Mouse (Mus musculus) intestine, embryonic 16.5 days (tissue): Measurements from ENCODE around the gene Mpped1. TPM values are rescaled to one million over a fixed set of nuclear protein-coding genes. Genes with fewer than 3 reads are reported as not detected.

ENCODE experiments used
- ATAC-seq: fragments of 200-750 bp; cut with Nextera tagmentation; 2 replicates; pipeline ENCODE4 v1.8.0; 2017; ENCODE audit warnings: moderate TSS enrichment, moderate library complexity
- H3K27ac ChIP-seq: fragments of 300-500 bp; sonication (generic); 2 replicates; pipeline ENCODE4 v1.5.1; 2014; ENCODE audit warnings: mild to moderate bottlenecking, low read length
- H3K27me3 ChIP-seq: fragments of 300-500 bp; sonication (generic); replicated peaks from 2 replicates; pipeline ENCODE4 v1.6.1; 2014; ENCODE audit warnings: low read length, control low read depth, mixed read lengths; ENCODE audit not compliant: control insufficient read depth, insufficient read depth
- H3K36me3 ChIP-seq: fragments of 300-500 bp; sonication (generic); 2 replicates; pipeline ENCODE4 v1.6.1; 2014; ENCODE audit warnings: low read length, control low read depth; ENCODE audit not compliant: control insufficient read depth, insufficient read depth
- H3K4me1 ChIP-seq: fragments of 300-500 bp; sonication (generic); 2 replicates; pipeline ENCODE4 v1.6.1; 2014; ENCODE audit warnings: low read length, control low read depth, mixed read lengths; ENCODE audit not compliant: control insufficient read depth, insufficient read depth
- H3K4me2 ChIP-seq: fragments of 300-500 bp; sonication (generic); 2 replicates; pipeline ENCODE4 v1.6.1; 2014; ENCODE audit warnings: low read depth, low read length, control low read depth
- H3K4me3 ChIP-seq: fragments of 300-500 bp; sonication (generic); 2 replicates; pipeline ENCODE4 v1.5.1; 2014; ENCODE audit warnings: mild to moderate bottlenecking, low read length
- H3K9ac ChIP-seq: fragments of 300-500 bp; sonication (generic); 2 replicates; pipeline ENCODE4 v1.6.1; 2014; ENCODE audit warnings: low read depth, low read length
- H3K9me3 ChIP-seq: fragments of 300-500 bp; sonication (generic); 2 replicates; pipeline ENCODE4 v1.6.1; 2016; ENCODE audit warnings: low read length, control low read depth; ENCODE audit not compliant: control insufficient read depth
- whole genome bisulfite sequencing: fragments of 180-500 bp; shearing (Covaris S2); extraction: QIAGEN DNeasy Blood & Tissue Kit; methylation state at CpG from one replicate; pipeline ENCODE4 v1.1.7; 2014; 5-methylcytosine and 5-hydroxymethylcytosine counted together
- polyA plus RNA-seq: library from polyadenylated mRNA; unstranded; fragments of >200 nt; fragmentation: Nextera tagmentation; extraction: Ambion mirVana; gene quantifications from 2 replicates; pipeline ENCODE4 v1.2.1, GENCODE M21; 2015

Mpped1 gene
- polyA plus RNA-seq: 0.21 and 0.22 TPM in 2 replicates

- no peak for ATAC-seq
- no peaks in the 10 kb centered on the region for H3K4me1 ChIP-seq
- peak within 1 kb of the TSS; percentile 31; the same call in 1 of the 2 replicates for H3K9ac ChIP-seq
- peaks cover 42% of the 10 kb centered on the region for H3K27me3 ChIP-seq
- H3K9me3 ChIP-seq: no peaks in the 10 kb centered on the region
- peak within 1 kb of the TSS; percentile 48 for H3K4me3 ChIP-seq
- peak within 1 kb of the TSS; percentile 72 for H3K4me2 ChIP-seq
- no peak within 1 kb of the TSS for H3K27ac ChIP-seq
- H3K36me3 ChIP-seq: no peaks in the 10 kb centered on the region
- WGBS: 4% methylated on average over 21 of the region's 37 CpGs
These were observed at the start of gene Mpped1 for GRCm38 (mm10) chr15:83779387-83779786. Gene Mpped1, plus strand, starts transcription at chr15:83779467.

- 27% methylated on average over 21 of the region's 21 CpGs for WGBS
- no peak overlapping the region for H3K4me3 ChIP-seq
- H3K27me3 ChIP-seq: no peaks in the 10 kb centered on the region
- peaks cover 2% of the 10 kb centered on the region; the same call in 1 of the 2 replicates for H3K4me1 ChIP-seq
- ATAC-seq: no peak
- no peak overlapping the region for H3K4me2 ChIP-seq
- no peak overlapping the region for H3K27ac ChIP-seq
- H3K9ac ChIP-seq: no peak overlapping the region
- H3K9me3 ChIP-seq: no peaks in the 10 kb centered on the region
- H3K36me3 ChIP-seq: no peaks in the 10 kb centered on the region
These were observed 38.4 kb upstream of the Mpped1 start for GRCm38 (mm10) chr15:83740676-83741422.

- peaks cover 2% of the 10 kb centered on the region; the same call in 1 of the 2 replicates for H3K4me1 ChIP-seq
- H3K9me3 ChIP-seq: no peaks in the 10 kb centered on the region
- H3K4me3 ChIP-seq: no peak overlapping the region
- no peak overlapping the region for H3K4me2 ChIP-seq
- no peak overlapping the region for H3K27ac ChIP-seq
- no peak for ATAC-seq
- WGBS: 89% methylated on average over 1 of the region's 1 CpGs
- H3K27me3 ChIP-seq: no peaks in the 10 kb centered on the region
- no peak overlapping the region for H3K9ac ChIP-seq
- no peaks in the 10 kb centered on the region for H3K36me3 ChIP-seq
These were observed 37.2 kb upstream of the Mpped1 start for GRCm38 (mm10) chr15:83742018-83742417.

GRCm38 (mm10) chr15:83746311-83746710 is 33.0 kb upstream of the Mpped1 start:
- ATAC-seq: no peak
- no peaks in the 10 kb centered on the region; the same call in 1 of the 2 replicates for H3K4me1 ChIP-seq
- H3K9ac ChIP-seq: no peak overlapping the region
- H3K4me3 ChIP-seq: no peak overlapping the region
- H3K4me2 ChIP-seq: no peak overlapping the region
- no peaks in the 10 kb centered on the region for H3K9me3 ChIP-seq
- no peak overlapping the region for H3K27ac ChIP-seq
- no peaks in the 10 kb centered on the region for H3K36me3 ChIP-seq
- WGBS: 57% methylated on average over 16 of the region's 16 CpGs
- H3K27me3 ChIP-seq: no peaks in the 10 kb centered on the region

GRCm38 (mm10) chr15:83748986-83749385 is 30.3 kb upstream of the Mpped1 start:
- H3K36me3 ChIP-seq: no peaks in the 10 kb centered on the region

GRCm38 (mm10) chr15:83749436-83749835 is 29.8 kb upstream of the Mpped1 start:
- Histone ChIP-seq H3K27me3 (no peaks in the 10 kb centered on the region), H3K36me3 (no peaks in the 10 kb centered on the region), H3K27ac (no peak overlapping the region), H3K4me3 (no peak overlapping the region), H3K9me3 (peaks cover 1% of the 10 kb centered on the region; the same call in 1 of the 2 replicates), H3K4me1 (no peaks in the 10 kb centered on the region), H3K4me2 (no peak overlapping the region), H3K9ac (no peak overlapping the region)
- ATAC-seq: no peak
- 69% methylated on average over 9 of the region's 9 CpGs for WGBS

More at GRCm38 (mm10) chr15:83748986-83749385, 30.3 kb upstream of the Mpped1 start:
- Histone ChIP-seq H3K27me3 (no peaks in the 10 kb centered on the region), H3K9me3 (no peaks in the 10 kb centered on the region), H3K27ac (no peak overlapping the region), H3K4me1 (no peaks in the 10 kb centered on the region), H3K4me2 (no peak overlapping the region), H3K4me3 (no peak overlapping the region), H3K9ac (no peak overlapping the region)
- 78% methylated on average over 6 of the region's 6 CpGs for WGBS
- ATAC-seq: no peak

GRCm38 (mm10) chr15:83756742-83757141 is 22.5 kb upstream of the Mpped1 start:
- WGBS: 18% methylated on average over 9 of the region's 9 CpGs
- no peaks in the 10 kb centered on the region for H3K4me1 ChIP-seq
- no peak overlapping the region for H3K27ac ChIP-seq
- H3K9ac ChIP-seq: no peak overlapping the region
- peaks cover 3% of the 10 kb centered on the region; the same call in 1 of the 2 replicates for H3K9me3 ChIP-seq
- no peaks in the 10 kb centered on the region for H3K27me3 ChIP-seq
- H3K4me3 ChIP-seq: no peak overlapping the region
- no peak overlapping the region for H3K4me2 ChIP-seq
- ATAC-seq: no peak
- H3K36me3 ChIP-seq: no peaks in the 10 kb centered on the region

- H3K27ac ChIP-seq: no peak overlapping the region
- 16% methylated on average over 4 of the region's 4 CpGs for WGBS
These were observed 20.3 kb upstream of the Mpped1 start for GRCm38 (mm10) chr15:83758958-83759357.

GRCm38 (mm10) chr15:83760683-83761082 is 18.6 kb upstream of the Mpped1 start:
- Histone ChIP-seq H3K4me2 (no peak overlapping the region), H3K4me1 (no peaks in the 10 kb centered on the region), H3K27ac (no peak overlapping the region), H3K36me3 (no peaks in the 10 kb centered on the region), H3K4me3 (no peak overlapping the region), H3K9ac (no peak overlapping the region), H3K27me3 (no peaks in the 10 kb centered on the region), H3K9me3 (no peaks in the 10 kb centered on the region)
- no peak for ATAC-seq
- WGBS: 6% methylated on average over 10 of the region's 10 CpGs

More at GRCm38 (mm10) chr15:83758958-83759357, 20.3 kb upstream of the Mpped1 start:
- H3K27me3 ChIP-seq: no peaks in the 10 kb centered on the region
- no peak overlapping the region for H3K9ac ChIP-seq
- no peak overlapping the region for H3K4me3 ChIP-seq
- ATAC-seq: no peak
- no peaks in the 10 kb centered on the region for H3K4me1 ChIP-seq
- no peak overlapping the region for H3K4me2 ChIP-seq
- H3K36me3 ChIP-seq: no peaks in the 10 kb centered on the region
- peaks cover 3% of the 10 kb centered on the region; the same call in 1 of the 2 replicates for H3K9me3 ChIP-seq
